Mouse (Mus musculus): ENCODE results near the gene Gm13723. TPM values are rescaled to one million over a fixed set of nuclear protein-coding genes. Genes with fewer than 3 reads are reported as not detected.

Gene Gm13723
- total RNA-seq (2021), result not detected

DNA sequence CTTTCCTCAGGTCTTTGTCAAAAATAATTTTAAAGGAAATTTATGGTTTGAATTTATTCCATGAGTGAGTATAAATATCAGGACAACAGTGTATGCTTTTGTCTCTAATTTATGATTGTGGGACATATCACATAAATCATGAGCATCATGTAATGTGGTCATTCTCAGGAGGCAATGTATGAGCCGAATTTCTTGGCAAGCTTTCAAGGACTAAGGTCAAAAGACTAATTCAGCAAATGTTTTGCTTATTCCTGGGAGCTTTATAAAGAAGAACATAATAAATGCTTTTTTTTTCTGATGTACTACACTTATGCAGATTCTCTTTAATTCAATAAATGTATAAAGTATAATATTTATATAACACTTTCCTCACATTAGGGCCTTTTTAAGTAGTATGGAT, at the start of gene Gm13723:
Gene Gm13723 (minus strand): TSS at position 101 of the 400 bp plus-strand sequence.
- intact Hi-C loops (cut with DNase I), result no loop called here
- DNase-seq, result no peak

DNA sequence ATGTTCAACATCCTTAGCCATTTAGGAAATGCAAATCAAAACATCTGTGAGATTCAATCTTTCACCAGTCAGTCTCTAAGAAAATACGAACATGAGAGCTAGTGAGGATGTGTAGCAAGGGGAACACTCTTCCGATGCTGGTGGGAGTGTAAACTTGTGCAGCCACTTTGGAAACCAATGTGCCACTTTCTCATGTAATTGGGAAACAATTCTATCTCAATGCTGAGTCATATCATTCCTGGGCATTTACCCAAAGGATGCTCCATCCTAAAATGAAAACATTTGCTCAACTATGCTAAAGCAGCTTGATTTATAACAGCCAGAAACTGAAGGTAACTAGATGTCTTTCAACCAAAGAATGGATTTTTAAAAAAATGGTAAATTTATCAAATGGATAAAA, 31.0 kb upstream of the Gm13723 start:
- intact Hi-C loops (cut with DNase I), result no loop called here
- DNase-seq, result no peak

DNA sequence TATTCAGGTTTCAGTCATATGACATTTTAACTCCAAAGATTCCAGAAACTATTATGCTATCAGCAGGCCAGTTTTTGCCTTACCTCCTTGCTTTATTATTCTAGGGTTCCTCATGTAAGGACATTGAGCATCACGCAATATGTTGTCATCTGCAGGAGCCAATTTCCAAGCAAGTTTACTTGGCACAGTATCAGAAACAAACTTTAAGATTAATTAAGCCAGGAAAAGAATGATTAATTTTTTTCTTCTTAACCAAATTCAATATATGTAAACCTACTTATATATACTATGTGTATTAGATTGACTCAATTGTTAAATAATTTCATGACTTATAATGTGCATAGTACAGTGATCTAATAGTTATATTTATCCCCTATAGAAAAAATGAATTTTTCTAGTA, 17.5 kb upstream of the Gm13723 start, which contains the start of gene Olfr1097:
Gene Olfr1097 (minus strand): TSS at position 101 of the 400 bp plus-strand sequence.
- DNase-seq, result no peak
- intact Hi-C loops (cut with DNase I), result no loop called here

DNA sequence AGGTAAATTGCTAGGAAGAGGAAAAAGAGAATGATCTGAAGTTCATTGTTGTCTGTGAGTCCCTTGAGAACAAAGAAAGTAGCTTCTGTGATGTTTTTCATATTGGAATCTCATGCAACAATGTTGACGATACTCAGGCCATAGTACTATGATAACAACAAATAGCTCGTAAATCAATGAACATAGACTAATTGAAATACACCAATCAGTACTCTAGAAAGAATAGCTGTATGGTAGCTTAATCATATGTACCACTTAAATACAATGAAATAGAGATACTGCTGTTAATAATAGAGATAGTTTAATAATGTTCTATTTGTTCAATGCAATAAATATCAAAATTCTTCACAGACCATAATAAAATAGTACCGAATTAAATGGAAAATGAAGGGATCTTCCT, 23.0 kb downstream of the Gm13723 start, which contains the start of gene Olfr1095:
Gene Olfr1095 (minus strand): TSS at position 101 of the 400 bp plus-strand sequence.
- no peak for DNase-seq
- intact Hi-C loops (cut with DNase I), result no loop called here

DNA sequence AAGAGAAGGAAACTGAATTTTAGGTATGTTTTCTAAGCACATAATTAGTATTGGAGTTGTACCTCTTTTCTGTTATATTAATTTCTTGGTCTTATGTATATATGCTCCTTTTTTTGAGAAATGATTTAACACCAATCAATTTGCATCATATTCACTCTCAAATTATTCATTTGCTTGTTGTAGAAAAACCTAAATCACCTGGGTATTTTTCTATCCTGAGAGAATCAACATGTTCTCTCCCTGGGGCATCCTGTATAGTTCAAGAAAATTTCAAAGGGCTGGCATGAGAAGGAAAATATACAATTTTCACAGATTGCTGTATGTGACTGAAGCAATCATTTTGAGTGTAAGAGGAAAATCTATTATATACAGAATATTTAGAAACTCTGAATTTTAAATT, 50.2 kb downstream of the Gm13723 start, which contains the start of gene Olfr1094:
Gene Olfr1094 (plus strand): TSS at position 301 of the 400 bp plus-strand sequence.
- intact Hi-C loops (cut with DNase I), result no loop called here

More for the DNA sequence above, 50.2 kb downstream of the Gm13723 start, which contains the start of gene Olfr1094:
- no peak for DNase-seq

Other genes starting within 250 kb of the Gm13723 start
- not detected for gene Olfr1084, start 235.1 kb downstream of the Gm13723 start, total RNA-seq (2021)
- gene Olfr1085, start 212.8 kb downstream of the Gm13723 start, total RNA-seq (2021), result not detected
- not detected for gene Olfr1086, start 194.7 kb downstream of the Gm13723 start, total RNA-seq (2021)
- gene Olfr1087, start 176.4 kb downstream of the Gm13723 start, total RNA-seq (2021), result not detected
- not detected for gene Olfr1089, start 141.1 kb downstream of the Gm13723 start, total RNA-seq (2021)
- not detected for gene Olfr1090, start 115.8 kb downstream of the Gm13723 start, total RNA-seq (2021)
- not detected for gene Olfr1093, start 92.3 kb downstream of the Gm13723 start, total RNA-seq (2021)
- not detected for gene Olfr141, start 64.8 kb downstream of the Gm13723 start, total RNA-seq (2021)
- gene Olfr1094, start 50.1 kb downstream of the Gm13723 start, total RNA-seq (2021), result not detected
- not detected for gene Olfr1095, start 23.1 kb downstream of the Gm13723 start, total RNA-seq (2021)
- not detected for gene Olfr1097, start 17.4 kb upstream of the Gm13723 start, total RNA-seq (2021)
- not detected for gene Olfr1098, start 49.7 kb upstream of the Gm13723 start, total RNA-seq (2021)
- not detected for gene Olfr1099, start 85.9 kb upstream of the Gm13723 start, total RNA-seq (2021)
- gene Olfr1100, start 105.2 kb upstream of the Gm13723 start, total RNA-seq (2021), result not detected
- not detected for gene Olfr1101, start 116.4 kb upstream of the Gm13723 start, total RNA-seq (2021)
- not detected for gene Olfr1102, start 123.6 kb upstream of the Gm13723 start, total RNA-seq (2021)
- not detected for gene Olfr1104, start 152.3 kb upstream of the Gm13723 start, total RNA-seq (2021)
- not detected for gene Olfr1105, start 161.7 kb upstream of the Gm13723 start, total RNA-seq (2021)
- gene Olfr1106, start 177.5 kb upstream of the Gm13723 start, total RNA-seq (2021), result not detected
- gene Olfr1107, start 201.0 kb upstream of the Gm13723 start, total RNA-seq (2021), result not detected
- not detected for gene Olfr1109, start 221.2 kb upstream of the Gm13723 start, total RNA-seq (2021)
- not detected for gene Olfr259, start 239.8 kb upstream of the Gm13723 start, total RNA-seq (2021)

Data from heart, postnatal 36 days (tissue).